In the genomic region with DNA sequence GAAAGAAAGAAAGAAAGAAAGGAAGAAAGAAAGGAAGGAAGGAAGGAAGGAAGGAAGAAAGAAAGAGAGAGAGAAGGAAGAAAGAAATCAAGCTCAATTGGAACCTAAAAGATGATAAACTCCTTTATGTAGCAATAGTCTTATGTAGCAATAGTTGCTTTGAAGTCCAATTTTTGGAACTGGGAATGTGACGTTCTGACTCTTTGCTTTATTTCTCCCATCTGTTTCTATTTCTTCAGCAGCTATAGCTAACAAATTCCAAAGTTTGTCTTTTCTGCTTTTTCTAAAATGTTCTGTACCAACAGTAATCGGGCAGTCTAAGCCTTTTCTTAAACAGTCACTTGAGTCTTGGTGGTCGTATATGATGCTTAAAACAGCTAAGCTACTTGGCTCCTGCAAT, we compare ENCODE assay signal across 25 mouse cellular contexts.
"Had no signal": no experiment of that assay in that cellular context is flagged by ENCODE, and none has a peak within 500 bp of the region (broad histone marks: within the 10 kb centered on the region; RNA-seq: fewer than 3 reads in every experiment).

No protein-coding gene starts in this region.

- H3K4me1 ChIP-seq: heart, embryonic 13.5 days; heart, embryonic 15.5 days; hindbrain, embryonic 13.5 days; hindbrain, embryonic 15.5 days; kidney, embryonic 15.5 days; limb, embryonic 13.5 days; limb, embryonic 15.5 days had no signal

- H3K4me3 ChIP-seq: heart, adult 2 months; heart, embryonic 13.5 days; heart, embryonic 15.5 days; hindbrain, embryonic 13.5 days; hindbrain, embryonic 15.5 days; kidney, embryonic 15.5 days; limb, embryonic 13.5 days; limb, embryonic 15.5 days had no signal

- H3K36me3 ChIP-seq: heart, embryonic 13.5 days; heart, embryonic 15.5 days; hindbrain, embryonic 13.5 days; hindbrain, embryonic 15.5 days; kidney, embryonic 15.5 days; limb, embryonic 13.5 days; limb, embryonic 15.5 days had no signal

- H3K27ac ChIP-seq: heart, adult 2 months; heart, embryonic 13.5 days; heart, embryonic 15.5 days; hindbrain, embryonic 13.5 days; hindbrain, embryonic 15.5 days; hindbrain, postnatal 0 days; kidney, embryonic 15.5 days; kidney, postnatal 0 days; limb, embryonic 13.5 days; limb, embryonic 15.5 days had no signal

- H3K27me3 ChIP-seq: heart, embryonic 13.5 days; heart, embryonic 15.5 days; hindbrain, embryonic 13.5 days; hindbrain, embryonic 15.5 days; kidney, embryonic 15.5 days; limb, embryonic 13.5 days; limb, embryonic 15.5 days had no signal

- H3K4me2 ChIP-seq: heart, embryonic 11.5 days; heart, embryonic 13.5 days; heart, embryonic 15.5 days; hindbrain, embryonic 13.5 days; hindbrain, embryonic 15.5 days; kidney, embryonic 15.5 days; limb, embryonic 13.5 days; limb, embryonic 15.5 days had no signal

- DNase-seq: gastrocnemius, postnatal 14 days; gastrocnemius, postnatal 36 days; heart, adult 11 months; heart, adult 2 months; heart, postnatal 14 days; heart, postnatal 36 days; kidney, adult 11 months; kidney, adult 2 months; kidney, adult 9 months; kidney, postnatal 14 days; kidney, postnatal 36 days; layer of hippocampus, adult 9-11 months; layer of hippocampus, postnatal 36 days; left cerebral cortex, postnatal 4 days had no signal

- H3K9me3 ChIP-seq: heart, embryonic 13.5 days; heart, embryonic 15.5 days; hindbrain, embryonic 13.5 days; hindbrain, embryonic 15.5 days; kidney, embryonic 15.5 days; limb, embryonic 13.5 days; limb, embryonic 15.5 days had no signal

- ATAC-seq: hindbrain, postnatal 0 days; intestine, embryonic 16.5 days had no signal

- H3K9ac ChIP-seq: heart, embryonic 13.5 days; heart, embryonic 15.5 days; hindbrain, embryonic 13.5 days; hindbrain, embryonic 15.5 days; kidney, embryonic 15.5 days; limb, embryonic 13.5 days; limb, embryonic 15.5 days had no signal
